Mouse (Mus musculus) heart, embryonic 12.5 days (tissue): ENCODE measurements around the gene Vsig10l. TPM values are rescaled to one million over a fixed set of nuclear protein-coding genes. Genes with fewer than 3 reads are reported as not detected.

Experiments
- ATAC-seq: fragments of 200-750 bp; cut with Nextera tagmentation; 2 replicates; pipeline ENCODE4 v1.8.0; 2017; ENCODE audit warnings: moderate TSS enrichment, moderate library complexity; ENCODE audit not compliant: insufficient number of reproducible peaks, low FRiP score
- H3K27ac ChIP-seq: fragments of 300-500 bp; sonication (generic); 2 replicates; pipeline ENCODE4 v1.5.1; 2016; ENCODE audit warnings: mild to moderate bottlenecking, moderate library complexity; ENCODE audit not compliant: poor library complexity, severe bottlenecking
- H3K27me3 ChIP-seq: fragments of 300-500 bp; sonication (generic); replicated peaks from 2 replicates; pipeline ENCODE4 v1.6.1; 2016; ENCODE audit warnings: mild to moderate bottlenecking, moderate library complexity
- H3K36me3 ChIP-seq: fragments of 300-500 bp; sonication (generic); 2 replicates; pipeline ENCODE4 v1.6.1; 2016; ENCODE audit warnings: mild to moderate bottlenecking, moderate library complexity
- H3K4me1 ChIP-seq: fragments of 300-500 bp; sonication (generic); replicated peaks from 2 replicates; pipeline ENCODE4 v1.6.1; 2016; ENCODE audit warnings: mild to moderate bottlenecking
- H3K4me2 ChIP-seq: fragments of 300-500 bp; sonication (generic); 2 replicates; pipeline ENCODE4 v1.6.1; 2016; ENCODE audit warnings: mild to moderate bottlenecking, moderate library complexity
- H3K4me3 ChIP-seq: fragments of 300-500 bp; sonication (generic); 2 replicates; pipeline ENCODE4 v1.5.1; 2016; ENCODE audit warnings: mild to moderate bottlenecking
- H3K9ac ChIP-seq: fragments of 300-500 bp; sonication (generic); 2 replicates; pipeline ENCODE4 v1.6.1; 2016; ENCODE audit warnings: mild to moderate bottlenecking, moderate library complexity
- H3K9me3 ChIP-seq: fragments of 300-500 bp; sonication (generic); replicated peaks from 2 replicates; pipeline ENCODE4 v1.6.1; 2016; ENCODE audit warnings: mild to moderate bottlenecking, moderate library complexity
- WGBS: fragments of 180-500 bp; shearing (Covaris S2); methylation state at CpG from one replicate; pipeline ENCODE4 v1.1.7; 2016; 5-methylcytosine and 5-hydroxymethylcytosine counted together
- microRNA-seq: library from miRNA; unstranded; fragments of <30 nt; microRNA quantifications from one replicate; pipeline ENCODE4, GENCODE M21; 2017
- polyA plus RNA-seq: library from polyadenylated mRNA; unstranded; fragments of >200 nt; fragmentation: Nextera tagmentation; extraction: Ambion mirVana; gene quantifications from 2 replicates; pipeline ENCODE4 v1.2.1, GENCODE M21; 2016

Vsig10l gene
- polyA plus RNA-seq, 1 experiment from 2014 or later, result 2.4 TPM

DNA sequence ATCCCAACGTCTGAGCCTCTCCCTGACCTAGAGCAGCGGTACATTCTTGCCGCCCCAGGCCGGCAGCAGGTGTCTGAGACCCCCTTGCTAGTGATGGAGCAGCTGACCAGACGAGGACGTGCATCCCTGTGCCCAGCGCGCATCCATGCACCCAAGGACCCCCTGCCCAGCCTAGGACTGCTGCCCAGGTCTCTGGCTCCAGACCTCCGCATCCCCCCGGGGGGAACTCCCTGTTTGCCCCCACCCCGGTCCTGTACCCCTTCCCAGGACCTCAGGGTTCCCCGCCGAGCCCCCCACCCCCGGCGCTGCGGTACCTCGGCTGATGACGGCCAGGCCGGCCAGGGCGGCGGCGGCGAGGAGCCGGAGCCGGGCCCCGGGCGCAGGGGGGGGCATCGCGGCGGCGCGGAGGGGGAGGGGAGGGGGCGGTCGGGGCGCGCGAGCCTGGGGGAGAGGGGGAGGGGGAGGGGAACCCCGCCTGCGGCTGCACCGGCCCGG is 26.7 kb downstream of the Vsig10l start, which contains the start of gene Iglon5:
Iglon5 (minus strand) TSS at position 445 of the 495 bp plus-strand sequence.
- 0 out of 2 replicates have a peak, but pooled peaks have one; percentile 50 for ATAC-seq
- H3K27me3 ChIP-seq, result peaks cover 70% of the 10 kb centered on the region
- peak within 1 kb of the TSS; percentile 44; the same call in 1 of the 2 replicates for H3K9ac ChIP-seq
- H3K27ac ChIP-seq, result no peak within 1 kb of the TSS
- no peaks in the 10 kb centered on the region for H3K36me3 ChIP-seq
- H3K4me1 ChIP-seq, result peaks cover 10% of the 10 kb centered on the region; the same call in 1 of the 2 replicates
- H3K4me2 ChIP-seq, result peak within 1 kb of the TSS; percentile 82
- peak within 1 kb of the TSS; percentile 56 for H3K4me3 ChIP-seq
- WGBS, result 3% methylated on average over 19 of the region's 41 CpGs
- no peaks in the 10 kb centered on the region; the same call in 1 of the 2 replicates for H3K9me3 ChIP-seq

DNA sequence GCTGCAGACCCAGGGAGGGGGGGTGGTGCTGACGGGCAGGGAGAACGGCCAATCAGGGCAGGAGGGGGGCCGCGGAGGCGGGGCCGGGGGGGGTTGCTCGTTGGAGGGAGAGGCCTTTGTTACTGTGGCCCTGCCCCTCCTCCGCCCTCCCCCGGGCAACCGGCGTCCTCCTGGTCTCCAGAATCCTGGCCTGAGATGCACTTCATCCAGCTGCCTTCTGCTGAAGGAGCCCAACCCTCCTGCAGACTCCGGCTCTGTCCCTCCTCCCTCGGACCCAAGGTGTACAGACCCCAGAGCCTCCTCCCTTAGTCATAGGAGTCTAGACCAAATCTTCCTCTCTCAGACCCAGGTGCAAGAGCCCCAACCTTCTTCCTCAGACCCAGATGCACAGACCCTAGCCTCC is 27.2 kb downstream of the Vsig10l start:
- ATAC-seq, result peak; percentile 46
- Histone ChIP-seq H3K36me3 (no peaks in the 10 kb centered on the region), H3K4me3 (peak overlapping the region; percentile 56), H3K27me3 (peaks cover 74% of the 10 kb centered on the region), H3K4me1 (peaks cover 10% of the 10 kb centered on the region; the same call in 1 of the 2 replicates), H3K4me2 (peak overlapping the region; percentile 82), H3K9ac (peak overlapping the region; percentile 44; the same call in 1 of the 2 replicates), H3K27ac (no peak overlapping the region), H3K9me3 (no peaks in the 10 kb centered on the region; the same call in 1 of the 2 replicates)
- 2% methylated on average over 6 of the region's 13 CpGs for WGBS

GRCm38 (mm10) chr7:43490861-43491260 is 27.9 kb downstream of the Vsig10l start:
- ATAC-seq, result no peak
- Histone ChIP-seq H3K27me3 (peaks cover 81% of the 10 kb centered on the region), H3K9ac (no peak overlapping the region), H3K9me3 (no peaks in the 10 kb centered on the region; the same call in 1 of the 2 replicates), H3K36me3 (no peaks in the 10 kb centered on the region), H3K4me2 (no peak overlapping the region), H3K4me3 (no peak overlapping the region), H3K4me1 (peaks cover 10% of the 10 kb centered on the region; the same call in 1 of the 2 replicates), H3K27ac (no peak overlapping the region)
- WGBS, result 54% methylated on average over 9 of the region's 9 CpGs

DNA sequence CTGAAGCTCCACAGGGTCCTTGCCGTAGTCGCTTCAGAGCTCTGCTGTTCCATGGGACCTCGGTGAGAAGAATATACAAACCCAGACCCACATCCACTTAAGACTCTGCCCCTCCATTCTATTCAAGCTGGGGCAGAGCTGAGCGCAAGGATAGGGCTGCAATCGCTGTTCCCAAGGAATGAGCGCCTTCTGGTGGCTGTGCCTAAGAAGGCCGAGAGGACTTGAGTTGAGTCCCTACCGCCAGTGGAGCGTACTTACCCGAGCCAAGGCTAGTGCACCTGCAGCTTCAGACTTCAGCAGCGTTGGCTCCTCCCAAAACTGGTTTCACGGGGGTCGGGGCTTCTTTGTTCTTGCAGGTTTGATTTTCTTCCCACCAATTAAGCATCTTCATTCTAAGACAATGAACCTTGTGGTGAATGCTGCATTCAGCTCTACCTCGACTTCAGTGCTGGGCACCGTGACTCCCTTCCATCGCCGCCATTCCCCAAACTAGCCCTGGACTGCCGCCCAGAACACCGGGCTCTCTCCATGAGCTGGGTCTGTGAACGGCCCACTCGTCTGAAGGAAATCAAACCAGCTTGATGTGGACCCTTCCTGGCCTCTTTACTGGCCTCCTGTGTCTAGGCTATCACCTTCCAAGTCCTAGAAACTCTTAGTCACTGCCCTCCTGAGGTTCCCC is 32.5 kb downstream of the Vsig10l start:
- Histone ChIP-seq H3K4me3 (no peak overlapping the region), H3K27me3 (peaks cover 48% of the 10 kb centered on the region), H3K4me1 (no peaks in the 10 kb centered on the region), H3K4me2 (no peak overlapping the region), H3K9me3 (peaks cover 6% of the 10 kb centered on the region; the same call in 1 of the 2 replicates), H3K9ac (no peak overlapping the region), H3K36me3 (no peaks in the 10 kb centered on the region), H3K27ac (no peak overlapping the region)
- 16% methylated on average over 21 of the region's 21 CpGs for WGBS
- 0 out of 2 replicates have a peak, but pooled peaks have one; percentile 39 for ATAC-seq

DNA sequence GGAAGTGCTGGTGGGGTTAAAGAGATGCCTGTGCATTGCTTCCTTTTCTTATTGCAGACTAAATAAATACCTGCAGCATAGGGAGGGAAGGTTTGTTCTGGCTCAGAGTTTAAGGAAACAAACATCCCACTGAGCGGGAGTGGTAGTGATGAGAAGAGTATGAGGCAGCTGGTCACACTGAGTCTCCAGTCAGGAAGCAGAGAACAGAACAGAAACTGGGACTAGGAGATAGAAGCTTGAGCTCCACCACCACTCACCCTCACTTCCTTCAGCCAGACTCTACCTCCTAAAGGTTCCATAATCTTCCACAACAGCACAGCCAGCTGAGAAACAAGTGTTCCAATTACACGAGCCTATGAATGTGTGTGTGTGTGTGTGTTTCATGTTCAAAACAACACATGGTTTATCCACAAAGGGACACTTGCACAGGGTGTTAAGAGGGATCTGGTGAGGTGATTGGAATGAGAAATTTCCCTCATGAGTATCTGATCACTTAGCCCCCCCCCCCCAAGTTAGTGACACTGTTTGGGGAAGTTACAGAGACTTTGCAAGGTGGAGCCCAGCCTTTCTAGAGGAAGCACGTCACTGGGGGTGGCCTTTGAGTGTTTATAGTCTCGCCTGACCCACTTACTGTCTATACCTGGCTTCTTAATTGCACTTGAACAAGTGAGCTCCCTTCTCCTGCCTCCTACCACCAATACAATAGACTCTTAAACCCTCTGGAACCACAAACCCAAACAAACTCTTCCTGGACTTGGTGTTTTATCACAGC is 48.9 kb downstream of the Vsig10l start:
- Histone ChIP-seq H3K27ac (no peak overlapping the region), H3K4me3 (no peak overlapping the region), H3K9ac (no peak overlapping the region), H3K27me3 (no peaks in the 10 kb centered on the region), H3K9me3 (no peaks in the 10 kb centered on the region), H3K4me1 (no peaks in the 10 kb centered on the region), H3K36me3 (no peaks in the 10 kb centered on the region), H3K4me2 (no peak overlapping the region)
- ATAC-seq, result no peak
- WGBS, result 42% methylated on average over 4 of the region's 4 CpGs

DNA sequence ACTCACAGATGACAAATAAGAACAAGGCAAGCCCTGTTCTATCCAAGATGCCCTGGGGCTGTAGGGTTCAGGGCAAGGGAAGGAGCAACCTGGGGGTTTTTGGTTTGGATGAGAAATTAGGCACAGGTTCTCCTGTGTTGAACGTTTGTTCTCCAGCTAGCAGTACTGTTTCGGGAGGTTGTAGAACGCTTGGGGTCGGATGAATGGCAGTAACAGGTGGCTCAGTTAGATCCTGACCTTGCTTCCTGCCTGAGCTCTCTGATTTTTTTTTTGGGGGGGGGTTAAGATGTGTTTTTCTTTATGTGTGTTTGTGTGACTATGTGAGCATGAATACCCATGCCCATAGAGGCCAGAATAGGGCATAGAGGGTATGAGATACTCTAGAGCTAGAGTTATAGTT is 49.6 kb downstream of the Vsig10l start:
- ATAC-seq, result no peak
- no peaks in the 10 kb centered on the region for H3K36me3 ChIP-seq
- H3K4me2 ChIP-seq, result no peak overlapping the region
- no peaks in the 10 kb centered on the region for H3K4me1 ChIP-seq
- no peaks in the 10 kb centered on the region for H3K27me3 ChIP-seq
- no peak overlapping the region for H3K27ac ChIP-seq
- no peak overlapping the region for H3K9ac ChIP-seq
- no peak overlapping the region for H3K4me3 ChIP-seq
- WGBS, result 77% methylated on average over 4 of the region's 4 CpGs
- H3K9me3 ChIP-seq, result no peaks in the 10 kb centered on the region

GRCm38 (mm10) chr7:43515076-43515475 is 52.1 kb downstream of the Vsig10l start:
- no peaks in the 10 kb centered on the region for H3K9me3 ChIP-seq
- no peaks in the 10 kb centered on the region for H3K4me1 ChIP-seq
- no peaks in the 10 kb centered on the region for H3K27me3 ChIP-seq
- 74% methylated on average over 5 of the region's 5 CpGs for WGBS
- no peak for ATAC-seq
- H3K27ac ChIP-seq, result no peak overlapping the region
- no peak overlapping the region for H3K4me2 ChIP-seq
- H3K9ac ChIP-seq, result no peak overlapping the region
- H3K4me3 ChIP-seq, result no peak overlapping the region
- H3K36me3 ChIP-seq, result no peaks in the 10 kb centered on the region

DNA sequence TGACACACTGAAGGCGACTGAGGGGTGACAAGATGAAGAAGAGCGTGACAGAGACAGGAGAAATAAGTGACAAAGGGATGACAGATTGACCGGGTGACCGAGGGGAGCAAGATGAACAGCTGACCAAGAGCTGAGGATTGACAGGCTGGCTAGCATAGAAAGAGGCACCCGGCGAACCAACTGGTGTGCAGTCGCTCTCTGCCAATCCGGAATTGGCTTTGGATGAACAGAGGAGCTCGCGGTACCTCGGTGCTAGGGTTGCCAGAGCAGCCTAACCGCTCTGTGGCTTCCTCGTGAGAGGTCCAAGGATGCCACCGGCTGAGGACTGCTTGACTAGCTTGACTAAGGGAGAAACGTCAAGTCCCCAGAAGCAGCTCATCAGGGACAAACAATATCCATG is 55.4 kb downstream of the Vsig10l start:
- Histone ChIP-seq H3K27ac (no peak overlapping the region), H3K9me3 (no peaks in the 10 kb centered on the region), H3K4me3 (no peak overlapping the region), H3K4me1 (no peaks in the 10 kb centered on the region), H3K27me3 (no peaks in the 10 kb centered on the region), H3K36me3 (no peaks in the 10 kb centered on the region), H3K4me2 (no peak overlapping the region), H3K9ac (no peak overlapping the region)
- no peak for ATAC-seq
- 79% methylated on average over 15 of the region's 15 CpGs for WGBS

Small RNAs within 50 kb of the gene (microRNA-seq; reads per million reads assigned to microRNA genes)
- gene Mir7051, result 2.6 reads per million, percentile 3 among the genes with 10 or more reads in this experiment

Other genes with a start within 250 kb of the Vsig10l start
- 10.6 and 11.3 TPM in 2 replicates for gene Zfp715, start 149.9 kb upstream of the Vsig10l start, polyA plus RNA-seq
- gene Siglecf, start 111.8 kb upstream of the Vsig10l start, polyA plus RNA-seq, result 0.08 and 0.18 TPM in 2 replicates
- gene Siglecg, start 54.9 kb upstream of the Vsig10l start, polyA plus RNA-seq, result not detected in 2 replicates
- 0.22 TPM in 1 of 2 replicates, not detected in the other for gene Lim2, start 35.5 kb upstream of the Vsig10l start, polyA plus RNA-seq
- 0.27 TPM in 1 of 2 replicates, not detected in the other for gene Nkg7, start 26.1 kb upstream of the Vsig10l start, polyA plus RNA-seq
- gene Cldnd2, start 22.4 kb upstream of the Vsig10l start, polyA plus RNA-seq, result not detected in 2 replicates
- gene Etfb, start 19.1 kb upstream of the Vsig10l start, polyA plus RNA-seq, result 460 and 473 TPM in 2 replicates
- 0.46 TPM in 1 of 2 replicates, not detected in the other for gene Gm45233, start 19.0 kb upstream of the Vsig10l start, polyA plus RNA-seq
- gene Iglon5, start 26.9 kb downstream of the Vsig10l start, polyA plus RNA-seq, result 0.10 and 0.14 TPM in 2 replicates
- gene 4931406B18Rik, start 42.8 kb downstream of the Vsig10l start, polyA plus RNA-seq, result not detected in 2 replicates
- gene Cd33, start 81.3 kb downstream of the Vsig10l start, polyA plus RNA-seq, result 0.30 and 0.52 TPM in 2 replicates
- 1.5 TPM in 2 replicates for gene Zfp658, start 99.1 kb downstream of the Vsig10l start, polyA plus RNA-seq
- gene Zfp719, start 116.5 kb downstream of the Vsig10l start, polyA plus RNA-seq, result 8.5 and 8.6 TPM in 2 replicates
- not detected in 2 replicates for gene Zfp819, start 144.0 kb downstream of the Vsig10l start, polyA plus RNA-seq
- not detected in 2 replicates for gene Ceacam18, start 171.6 kb downstream of the Vsig10l start, polyA plus RNA-seq
- 0.19 and 0.27 TPM in 2 replicates for gene Siglece, start 197.0 kb downstream of the Vsig10l start, polyA plus RNA-seq
- 7.0 TPM in 2 replicates for gene Ctu1, start 208.9 kb downstream of the Vsig10l start, polyA plus RNA-seq
- not detected in 2 replicates for gene Klk14, start 227.3 kb downstream of the Vsig10l start, polyA plus RNA-seq
- gene Klk13, start 249.4 kb downstream of the Vsig10l start, polyA plus RNA-seq, result 0.13 and 0.24 TPM in 2 replicates